Mouse (Mus musculus) embryo, embryonic 11 days (tissue): ENCODE data around the gene E130308A19Rik.

Experiments
- DNase-seq: peaks from one replicate; pipeline ENCODE4 v3.0.0-alpha.2; 2015

E130308A19Rik gene

DNA sequence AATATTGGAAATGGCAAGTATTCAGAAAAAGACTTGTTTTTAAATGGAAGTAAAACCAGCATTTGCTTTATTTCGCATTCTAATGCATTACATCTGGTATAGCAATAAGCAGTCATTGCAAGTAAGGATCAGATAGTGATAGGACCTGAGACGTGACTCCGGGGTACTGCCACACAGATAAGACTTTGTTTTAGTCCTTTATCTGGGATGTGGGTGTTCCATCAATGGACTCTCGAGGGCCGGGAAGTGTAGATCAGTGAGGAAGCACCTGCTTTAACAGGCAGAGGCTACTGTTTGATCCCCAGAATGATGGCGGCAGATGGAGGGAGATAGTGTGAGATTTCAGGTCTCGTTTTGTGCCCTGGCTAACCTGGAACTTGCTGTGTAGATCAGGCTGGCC, 105.5 kb downstream of the E130308A19Rik start:
- no peak for DNase-seq

DNA sequence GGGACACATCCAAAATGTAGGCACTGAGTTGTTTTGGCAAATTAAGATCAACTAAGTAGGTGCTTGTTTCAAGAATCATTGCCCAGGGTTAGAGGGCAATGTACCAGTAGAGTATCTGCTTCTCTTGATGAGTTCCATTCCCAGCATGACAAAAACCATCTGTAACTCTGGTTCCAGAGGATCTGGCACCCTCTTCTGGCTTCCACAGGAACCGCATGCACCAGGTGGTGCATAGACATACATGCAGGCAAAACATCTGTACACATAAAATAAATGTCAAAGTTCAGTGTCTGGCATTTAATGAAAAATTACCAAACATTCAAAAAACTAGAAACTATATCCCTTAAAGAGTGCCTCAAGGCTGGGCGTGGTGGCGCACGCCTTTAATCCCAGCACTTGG, 113.3 kb downstream of the E130308A19Rik start:
- DNase-seq, result no peak

DNA sequence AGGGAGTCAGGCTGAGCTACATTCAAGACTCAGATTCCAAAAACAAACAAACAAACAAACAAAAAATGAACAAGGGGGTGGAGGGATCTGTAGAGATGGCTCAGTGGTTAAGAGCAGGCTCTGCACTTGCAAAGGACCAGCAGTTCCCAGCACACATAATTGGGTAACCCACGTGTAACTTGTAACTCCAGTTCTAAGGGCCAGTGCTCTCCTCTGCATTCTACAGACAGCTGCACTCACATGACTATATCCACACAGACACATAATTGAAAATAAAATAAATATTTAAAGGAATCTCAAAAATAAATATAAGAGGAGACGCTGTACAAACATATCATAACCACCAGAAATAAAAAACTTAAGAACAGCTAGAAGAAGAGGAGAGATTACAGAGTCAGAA, 113.9 kb downstream of the E130308A19Rik start:
- DNase-seq, result no peak

DNA sequence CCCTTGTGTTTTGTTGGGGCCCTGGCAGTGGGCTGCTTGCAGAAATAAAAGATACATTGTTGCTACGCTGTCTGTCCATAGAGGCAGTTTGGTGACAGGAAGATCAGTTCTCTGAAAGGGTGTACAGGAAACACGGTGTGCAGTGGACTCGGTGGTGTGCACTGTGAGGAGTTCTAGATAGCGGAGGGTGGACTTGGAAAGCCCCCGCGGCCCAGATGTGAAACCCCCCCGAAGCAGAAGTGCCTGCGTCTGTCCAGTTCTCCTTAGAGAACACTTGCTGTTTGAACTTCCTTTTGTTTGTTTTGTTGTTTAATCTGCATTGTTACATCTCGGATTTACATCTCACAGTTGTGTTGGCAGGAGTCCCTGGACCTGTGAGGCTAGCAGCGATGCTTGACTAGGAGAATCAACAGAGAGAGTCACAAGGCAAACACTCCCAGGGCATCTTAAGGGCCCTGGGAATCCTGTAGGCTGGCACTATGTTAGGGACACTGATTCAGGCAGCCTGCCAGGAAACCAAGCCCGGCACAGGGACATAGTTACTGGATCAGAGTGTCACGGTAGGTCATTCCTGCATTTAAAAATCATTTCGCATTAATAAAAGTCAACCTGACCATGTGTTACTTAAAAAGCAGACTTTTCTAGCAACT, 127.6 kb downstream of the E130308A19Rik start:
- DNase-seq, result no peak

DNA sequence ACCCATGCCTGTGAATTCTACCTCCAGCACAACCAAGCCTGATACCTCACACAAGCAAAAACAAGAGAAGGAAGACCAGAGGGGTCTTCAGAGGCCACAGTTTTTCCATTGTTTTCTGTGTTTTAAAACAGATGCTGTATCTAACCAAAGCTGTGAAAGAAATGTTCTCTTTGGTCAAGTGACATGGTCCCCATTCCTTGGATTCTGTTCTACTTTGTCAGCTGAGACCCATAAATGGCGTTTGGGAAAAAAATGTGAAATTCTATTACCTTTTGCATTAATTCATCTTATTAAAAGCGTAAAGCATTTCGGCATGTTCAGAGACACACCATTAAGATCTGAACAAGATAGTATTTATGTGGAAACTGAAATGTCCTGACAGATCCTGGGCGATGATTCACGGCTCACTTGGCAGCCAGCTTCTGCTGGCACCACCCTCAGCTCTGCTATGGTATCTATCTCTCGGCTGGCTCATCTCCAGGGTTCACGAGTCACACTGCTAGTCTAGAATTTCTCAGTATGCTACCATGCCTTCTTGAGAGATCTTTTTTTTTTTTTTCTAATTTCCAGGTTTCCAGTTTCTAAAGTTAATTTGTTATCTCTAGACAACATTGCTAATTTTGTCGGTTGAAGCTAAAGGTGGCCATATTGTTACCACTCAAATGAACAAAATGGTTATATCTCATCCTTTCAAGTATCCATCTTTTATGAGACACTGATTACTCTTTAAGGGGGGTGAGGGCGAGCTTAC, 130.5 kb downstream of the E130308A19Rik start:
- no peak for DNase-seq

GRCm38 (mm10) chr4:59757452-59758435, 131.7 kb downstream of the E130308A19Rik start:
- DNase-seq, result no peak

GRCm38 (mm10) chr4:59760016-59760415, 134.0 kb downstream of the E130308A19Rik start:
- no peak for DNase-seq

DNA sequence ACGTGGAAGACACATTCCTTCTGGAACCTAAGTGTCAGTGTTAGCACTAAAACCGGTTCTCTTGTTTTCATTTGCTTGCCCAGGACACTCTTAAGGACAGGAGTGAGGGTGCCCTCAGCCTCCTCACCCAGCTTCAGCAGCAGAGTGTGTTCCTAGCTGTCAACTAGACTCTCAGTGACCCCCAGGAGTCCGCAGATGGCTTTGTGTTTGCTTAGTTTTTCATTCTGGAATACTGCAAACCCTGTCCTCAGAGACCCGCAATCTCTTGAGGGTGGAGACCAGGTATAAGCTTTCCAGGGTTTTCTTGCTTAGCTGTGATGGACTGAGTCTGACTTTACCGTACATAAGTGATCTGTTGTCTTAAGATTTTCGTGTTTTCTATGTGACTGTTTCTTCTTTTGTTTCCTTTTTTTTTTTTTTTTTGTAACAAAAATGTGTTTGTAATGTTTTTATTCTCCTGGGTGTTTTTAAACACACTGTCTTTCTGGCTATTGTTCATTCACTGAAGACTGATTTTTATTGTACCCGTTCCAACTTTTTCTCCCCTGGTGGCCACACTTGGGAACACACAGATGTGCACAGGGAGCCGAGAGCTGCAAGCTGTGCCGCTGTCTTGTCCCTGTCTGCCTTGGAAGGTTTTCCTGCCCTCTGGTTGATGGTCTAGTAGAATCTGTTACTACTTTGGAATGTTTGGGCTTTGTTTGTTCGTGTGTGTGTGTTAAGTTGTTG, 134.8 kb downstream of the E130308A19Rik start:
- peak; percentile 60 for DNase-seq

DNA sequence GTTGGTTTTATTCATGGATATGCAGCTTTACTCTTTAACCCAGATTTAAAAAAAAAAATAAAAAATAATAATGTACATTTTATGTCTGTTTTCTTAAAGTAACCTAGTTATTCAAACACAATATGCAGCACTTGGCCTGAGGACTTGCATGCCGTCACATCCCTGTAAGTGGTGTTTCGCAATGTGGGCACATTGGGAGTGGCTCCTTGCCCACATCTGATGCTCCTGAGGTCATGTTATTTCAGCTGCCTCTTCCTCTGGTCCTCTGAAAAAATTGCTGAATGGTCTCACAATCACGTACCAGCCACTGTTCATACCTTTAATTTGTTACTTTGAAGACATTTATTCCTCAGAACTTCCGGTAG, 135.3 kb downstream of the E130308A19Rik start:
- no peak for DNase-seq

DNA sequence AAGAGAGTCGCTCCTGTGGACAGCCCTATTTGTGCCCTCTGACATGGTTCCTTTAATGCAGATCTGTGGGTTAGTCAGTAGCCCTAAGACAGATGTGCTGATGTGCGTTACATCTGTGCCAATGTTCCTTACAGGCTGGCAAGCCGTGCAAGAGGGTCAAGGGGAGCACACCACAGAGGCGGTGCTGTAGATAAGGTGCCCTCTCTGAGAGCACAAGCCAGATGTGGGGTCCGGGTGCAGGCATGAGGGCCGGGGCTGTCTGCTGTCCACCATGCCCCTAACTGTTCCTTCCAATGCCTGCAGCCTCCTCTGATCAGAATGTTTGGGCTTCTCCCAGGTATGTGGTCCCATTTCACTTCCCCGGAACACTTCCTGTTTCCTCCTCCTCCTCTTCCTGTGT, 138.9 kb downstream of the E130308A19Rik start:
- DNase-seq, result no peak

GRCm38 (mm10) chr4:59765385-59766005, 139.5 kb downstream of the E130308A19Rik start:
- DNase-seq, result peak; percentile 49

DNA sequence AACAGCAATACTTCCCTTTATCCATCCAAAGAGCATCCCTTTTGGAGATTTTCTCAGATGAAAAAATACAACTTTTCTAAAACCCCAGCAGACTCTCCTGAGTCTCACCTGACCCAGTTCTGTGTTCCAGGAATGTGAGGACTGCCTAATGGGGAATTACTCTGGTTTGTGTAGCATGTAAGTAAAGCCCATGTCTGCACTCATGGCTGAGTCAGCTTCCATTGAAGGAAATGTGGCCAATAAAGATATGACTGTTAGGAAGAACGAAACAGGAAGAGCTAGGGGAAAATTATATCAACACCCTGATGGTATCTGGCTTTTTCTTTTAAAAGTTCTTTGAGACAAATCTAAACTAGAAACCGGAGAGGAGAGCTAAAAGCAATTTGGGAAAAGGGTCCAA, 141.7 kb downstream of the E130308A19Rik start:
- no peak for DNase-seq

DNA sequence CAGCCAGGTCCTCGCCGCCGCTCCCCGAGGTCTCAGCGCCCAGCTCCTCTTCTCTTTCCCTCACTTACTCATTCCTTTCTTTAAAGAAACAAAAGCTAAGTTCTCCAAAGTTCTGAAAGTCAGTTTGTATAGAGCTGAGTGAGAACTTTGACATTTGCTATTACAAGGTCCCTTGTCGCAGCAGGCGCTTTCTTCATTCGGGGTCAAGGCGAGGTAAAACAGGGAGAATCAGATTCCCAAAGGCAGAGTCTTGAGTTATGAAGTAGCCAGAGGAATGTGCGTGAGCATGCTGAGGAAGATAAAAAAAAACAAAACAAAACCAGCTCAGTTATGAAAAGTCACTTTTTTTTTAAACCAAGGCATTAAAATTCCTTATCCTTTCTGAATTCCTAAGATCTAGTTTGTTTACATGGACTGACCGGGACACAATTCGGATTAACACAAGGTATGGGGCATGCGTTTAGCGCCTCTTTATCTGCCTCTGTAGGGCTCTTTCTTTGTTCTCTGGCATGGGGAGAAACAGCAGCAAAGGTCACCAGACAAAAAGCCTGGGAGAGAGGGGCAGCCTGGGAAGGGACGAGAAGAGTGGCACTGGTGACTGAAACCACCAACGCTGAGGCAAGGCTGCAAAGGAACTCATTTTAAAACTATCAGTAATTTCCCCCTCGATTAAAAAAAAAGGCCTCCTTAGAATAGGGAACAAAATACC, 146.3 kb downstream of the E130308A19Rik start:
- DNase-seq, result peak; percentile 32

- no peak for DNase-seq
Observed at GRCm38 (mm10) chr4:59777828-59778227, 151.8 kb downstream of the E130308A19Rik start.

DNA sequence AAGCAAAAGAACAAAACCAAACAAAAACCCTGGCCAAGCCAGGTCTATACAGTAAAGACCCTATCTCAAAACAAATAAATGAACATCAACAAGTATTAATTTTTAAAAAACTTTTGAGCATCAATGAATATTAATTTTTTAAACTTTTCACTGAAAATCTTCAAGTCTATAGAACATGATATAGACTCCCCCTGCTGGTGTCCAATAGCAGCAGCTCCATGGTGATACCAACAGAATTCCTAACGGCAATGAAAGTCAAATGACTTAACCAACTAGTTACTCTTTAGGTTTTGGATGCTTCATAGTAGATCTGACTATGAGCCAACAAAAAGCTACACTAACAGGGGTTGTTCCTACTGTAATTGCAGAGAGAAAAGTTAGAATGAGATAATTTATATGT, 154.6 kb downstream of the E130308A19Rik start:
- DNase-seq, result peak; percentile 52

- peak; percentile 72 for DNase-seq
Observed at GRCm38 (mm10) chr4:59782853-59783684, 157.1 kb downstream of the E130308A19Rik start.

DNA sequence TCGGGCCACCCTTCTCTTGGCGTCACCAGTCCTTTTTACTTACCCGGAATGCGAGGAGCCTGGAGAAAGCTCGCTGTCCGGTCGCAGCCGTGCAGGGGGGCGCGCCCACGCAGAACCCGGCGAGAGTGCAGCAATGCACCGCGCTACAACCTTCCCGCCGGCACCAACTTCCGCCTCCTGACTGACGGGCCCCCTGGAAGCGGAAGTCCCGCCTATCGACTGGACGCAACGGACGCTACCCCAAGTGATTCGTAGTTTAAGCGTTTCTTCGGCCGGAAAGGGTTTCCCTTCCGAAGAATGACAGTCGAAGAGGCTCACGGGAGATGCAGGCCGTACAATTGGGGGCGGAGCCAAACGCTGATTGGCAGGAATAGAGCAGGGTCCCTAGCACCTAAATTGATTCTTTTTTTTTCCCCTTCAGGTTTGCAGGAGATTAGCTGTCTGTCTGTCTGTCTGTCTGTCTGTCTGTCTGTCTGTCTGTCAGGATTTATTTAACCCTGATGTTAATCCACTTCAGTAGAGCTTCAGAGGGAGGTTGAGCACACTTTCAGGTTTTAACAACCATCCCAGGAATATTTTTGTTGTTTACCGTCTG, 157.8 kb downstream of the E130308A19Rik start:
- peak; percentile 99 for DNase-seq

DNA sequence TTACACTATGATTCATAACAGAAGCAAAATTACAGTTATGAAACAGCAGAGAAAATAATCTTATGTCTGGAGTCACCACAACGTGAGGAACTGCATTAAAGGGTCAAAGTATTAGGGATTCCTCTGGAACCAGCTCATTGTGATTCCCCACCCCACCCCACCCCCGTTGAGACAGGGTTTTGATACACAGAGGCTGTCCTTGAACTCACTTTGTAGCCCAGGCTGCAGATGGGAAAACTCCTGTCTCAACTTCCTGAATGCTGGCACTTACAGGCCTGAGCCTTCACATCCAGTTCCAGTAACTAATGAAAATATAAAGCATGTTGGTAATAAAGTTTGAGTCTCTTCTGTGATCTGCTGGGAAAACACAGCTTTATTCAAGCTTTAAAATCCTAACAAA, 159.4 kb downstream of the E130308A19Rik start:
- DNase-seq, result no peak

GRCm38 (mm10) chr4:59786661-59787060, 160.7 kb downstream of the E130308A19Rik start:
- peak; percentile 70 for DNase-seq

- no peak for DNase-seq
Observed at GRCm38 (mm10) chr4:59787126-59787525, 161.1 kb downstream of the E130308A19Rik start.
